Mouse (Mus musculus) frontal cortex, postnatal 14 days (tissue): ENCODE data around the gene Elovl1.

ENCODE experiments used
- DNase-seq, 2 experiments: peaks; one replicate each; pipeline ENCODE4 v3.0.0; 2022; ENCODE audit warnings: low spot score in 2 of 2

Elovl1 gene

GRCm38 (mm10) chr4:118428531-118429214, 780 bp downstream of the Elovl1 start:
- DNase-seq = no peak

GRCm38 (mm10) chr4:118429215-118429895, 1.5 kb downstream of the Elovl1 start:
- no peak for DNase-seq

GRCm38 (mm10) chr4:118432332-118432731, 4.4 kb downstream of the Elovl1 start:
- no peak for DNase-seq

DNA sequence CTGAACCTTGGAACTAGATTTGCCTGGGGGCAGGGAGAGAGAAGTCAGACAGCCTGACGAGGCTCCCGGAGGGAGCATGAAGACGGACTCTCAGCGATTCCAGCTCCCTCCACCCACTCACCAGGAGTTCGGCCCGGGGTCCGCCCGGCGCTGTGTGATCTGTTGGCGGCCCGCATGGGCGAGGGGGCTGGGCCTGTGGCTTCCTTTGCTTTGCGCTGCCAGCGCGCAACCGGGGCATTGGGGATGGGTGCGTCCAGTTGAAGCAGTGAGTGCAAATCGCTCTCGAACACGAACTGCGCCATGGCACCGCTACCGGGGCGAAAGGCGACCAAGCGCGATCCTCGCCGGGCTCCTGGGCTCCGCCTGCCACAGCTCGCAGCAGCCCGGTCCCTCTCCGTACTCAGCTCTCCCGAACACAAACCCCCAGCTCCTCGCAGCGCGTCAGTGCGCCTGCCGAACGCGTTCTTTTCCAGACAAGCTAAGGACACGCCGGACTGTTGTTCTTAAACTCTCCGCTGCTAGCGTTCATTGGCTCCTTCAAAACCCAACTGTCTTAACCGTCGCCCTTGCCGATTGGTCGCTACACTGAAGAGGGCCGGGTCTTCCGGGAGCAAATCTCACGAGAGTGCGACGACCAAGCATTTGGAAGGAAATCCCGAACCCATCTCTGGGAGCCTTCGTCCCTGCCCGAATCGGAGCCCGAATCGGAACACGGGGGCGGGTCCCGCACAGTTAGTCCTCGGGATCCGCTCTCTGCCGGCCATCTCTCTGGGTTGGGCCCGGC, 9.1 kb downstream of the Elovl1 start, which contains the start of gene Cdc20:
Gene Cdc20, minus strand, starts transcription at position 533 of the 784 bp plus-strand sequence.
- peak; percentile 84 to 91 for DNase-seq

GRCm38 (mm10) chr4:118437829-118438253, 9.9 kb downstream of the Elovl1 start:
- DNase-seq = no peak

DNA sequence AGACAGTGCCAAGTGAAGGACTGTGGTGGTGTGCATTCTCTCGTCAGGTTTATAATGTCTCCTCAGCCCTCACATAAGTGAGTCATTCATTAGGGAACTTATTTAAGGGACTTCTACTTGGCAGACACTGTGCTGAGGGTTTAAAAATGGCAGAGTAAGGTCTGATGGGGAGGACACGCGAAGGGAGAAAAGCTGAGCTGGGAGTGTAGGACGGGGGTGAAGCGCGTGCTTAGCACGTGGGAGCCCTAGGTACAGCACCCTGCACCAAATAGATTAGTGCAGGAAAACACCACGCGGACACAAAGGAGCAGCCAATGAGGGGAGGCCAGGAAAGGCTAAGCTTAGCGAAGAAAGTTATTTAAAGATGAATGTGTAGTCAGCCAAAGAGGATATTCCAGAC, 17.2 kb downstream of the Elovl1 start:
- DNase-seq = no peak

DNA sequence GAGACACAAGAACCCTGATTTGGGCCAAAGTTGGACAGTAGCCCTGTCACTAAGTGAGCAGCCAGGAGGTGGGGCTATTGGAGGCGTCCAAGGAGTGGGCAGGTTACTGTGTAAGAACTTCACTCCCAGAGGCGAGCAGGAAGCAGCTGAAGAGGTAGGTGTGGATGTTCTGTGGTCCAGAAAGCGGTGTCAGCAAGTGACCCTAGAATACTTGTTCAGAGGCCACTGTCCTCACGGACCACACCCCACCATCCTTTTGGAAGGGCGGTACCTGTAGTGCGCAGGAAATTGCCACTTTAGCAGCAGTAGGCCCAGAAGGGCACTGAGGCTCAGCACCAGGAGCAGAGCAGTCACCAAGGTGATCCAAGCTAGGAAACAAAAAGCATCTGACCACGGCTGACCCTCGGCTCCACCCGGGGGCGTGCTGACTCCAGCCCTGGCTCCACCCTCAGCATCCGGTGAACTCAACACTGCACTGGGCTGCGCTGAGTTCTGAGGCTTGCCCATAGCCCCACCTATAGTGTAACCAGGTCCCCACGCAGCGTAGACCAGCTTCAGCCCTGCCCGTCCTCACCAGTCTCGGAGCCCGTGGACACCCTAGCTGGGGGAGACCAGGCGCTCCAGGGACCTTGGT, 18.0 kb downstream of the Elovl1 start:
- DNase-seq = no peak

GRCm38 (mm10) chr4:118446415-118447153, 18.7 kb downstream of the Elovl1 start:
- no peak for DNase-seq

- no peak for DNase-seq
These were observed 29.6 kb downstream of the Elovl1 start, which contains the start of gene Mpl for GRCm38 (mm10) chr4:118457345-118457975. TSS of gene Mpl (minus strand) at chr4:118457513.

- no peak for DNase-seq
These were observed 37.1 kb downstream of the Elovl1 start for GRCm38 (mm10) chr4:118464956-118465355.

- no peak for DNase-seq
These were observed 37.8 kb downstream of the Elovl1 start for GRCm38 (mm10) chr4:118465697-118466163.

GRCm38 (mm10) chr4:118471281-118471680, 43.4 kb downstream of the Elovl1 start:
- DNase-seq = no peak

GRCm38 (mm10) chr4:118472687-118473086, 44.8 kb downstream of the Elovl1 start:
- DNase-seq = no peak

- no peak for DNase-seq
These were observed 49.1 kb downstream of the Elovl1 start for GRCm38 (mm10) chr4:118476773-118477530.
